Mouse (Mus musculus): ENCODE results near the gene Mta2.

The Mta2 gene

GRCm38 (mm10) chr19:8929224-8930088, 12.2 kb upstream of the Mta2 start, which contains the start of the genes Rom1 and Eml3:
Gene Rom1, minus strand, starts transcription at chr19:8929356.
Gene Eml3, plus strand, starts transcription at chr19:8929552.
- DNase-seq (ENCODE audit: low read depth, low spot score) = peak; percentile 89

GRCm38 (mm10) chr19:8930117-8930516, 11.6 kb upstream of the Mta2 start:
- DNase-seq (ENCODE audit: low read depth, low spot score) = no peak

GRCm38 (mm10) chr19:8930771-8931170, 10.9 kb upstream of the Mta2 start:
- no peak for DNase-seq (ENCODE audit: low read depth, low spot score)

- no peak for DNase-seq (ENCODE audit: low read depth, low spot score)
These were observed 4.9 kb upstream of the Mta2 start for GRCm38 (mm10) chr19:8936736-8937135.

- DNase-seq (ENCODE audit: low read depth, low spot score) = no peak
These were observed 1.0 kb upstream of the Mta2 start for GRCm38 (mm10) chr19:8940526-8941133.

GRCm38 (mm10) chr19:8941136-8941514, 550 bp upstream of the Mta2 start:
- no peak for DNase-seq (ENCODE audit: low read depth, low spot score)

- DNase-seq (ENCODE audit: low read depth, low spot score) = peak; percentile 80
These were observed 745 bp downstream of the Mta2 start for GRCm38 (mm10) chr19:8942276-8942964.

- no peak for DNase-seq (ENCODE audit: low read depth, low spot score)
These were observed 1.4 kb downstream of the Mta2 start for GRCm38 (mm10) chr19:8943047-8943446.

- DNase-seq (ENCODE audit: low read depth, low spot score) = no peak
These were observed 2.4 kb downstream of the Mta2 start for GRCm38 (mm10) chr19:8944062-8944461.

- DNase-seq (ENCODE audit: low read depth, low spot score) = no peak
These were observed 3.1 kb downstream of the Mta2 start for GRCm38 (mm10) chr19:8944750-8945149.

GRCm38 (mm10) chr19:8945251-8945650, 3.6 kb downstream of the Mta2 start:
- DNase-seq (ENCODE audit: low read depth, low spot score) = no peak

- DNase-seq (ENCODE audit: low read depth, low spot score) = no peak
These were observed 5.3 kb downstream of the Mta2 start for GRCm38 (mm10) chr19:8946929-8947328.

- DNase-seq (ENCODE audit: low read depth, low spot score) = no peak
These were observed 8.5 kb downstream of the Mta2 start for GRCm38 (mm10) chr19:8950190-8950589.

GRCm38 (mm10) chr19:8952241-8952640, 10.6 kb downstream of the Mta2 start:
- no peak for DNase-seq (ENCODE audit: low read depth, low spot score)

- DNase-seq (ENCODE audit: low read depth, low spot score) = peak; percentile 97
These were observed 11.7 kb downstream of the Mta2 start, which contains the start of gene Tut1 for GRCm38 (mm10) chr19:8953135-8954039. Gene Tut1, plus strand, starts transcription at chr19:8953847.

- peak; percentile 44 for DNase-seq (ENCODE audit: low read depth, low spot score)
These were observed 12.5 kb downstream of the Mta2 start for GRCm38 (mm10) chr19:8954171-8954570.

GRCm38 (mm10) chr19:8962256-8962655, 20.6 kb downstream of the Mta2 start:
- no peak for DNase-seq (ENCODE audit: low read depth, low spot score)

- DNase-seq (ENCODE audit: low read depth, low spot score) = no peak
These were observed 23.4 kb downstream of the Mta2 start for GRCm38 (mm10) chr19:8965075-8965474.

GRCm38 (mm10) chr19:8965771-8966170, 24.1 kb downstream of the Mta2 start:
- DNase-seq (ENCODE audit: low read depth, low spot score) = no peak

- no peak for DNase-seq (ENCODE audit: low read depth, low spot score)
These were observed 24.5 kb downstream of the Mta2 start for GRCm38 (mm10) chr19:8966198-8966589.
